Mouse (Mus musculus) heart, postnatal 36 days (tissue): ENCODE data around the gene Drg1. TPM values are rescaled to one million over a fixed set of nuclear protein-coding genes. Genes with fewer than 3 reads are reported as not detected.
"Not testable (repeated sequence)": the region's sequence is repeated elsewhere in the genome, so short reads cannot be mapped to it uniquely, and the experiment has no call there.

Experiments
- DNase-seq, 2 experiments: peaks; one replicate each; pipeline ENCODE4 v3.0.0; 2021 to 2022
- intact Hi-C: fragments of 180-260 bp; cut with DNase I; formaldehyde crosslinking; loops from one replicate; pipeline ENCODE4 v1.15.1; 2025
- total RNA-seq, 2 experiments: library from RNA; stranded (reverse); gene quantifications; 2 replicates each; pipeline ENCODE4 v1.2.3; 2021

The Drg1 gene
- total RNA-seq, 2 experiments from 2014 or later, result 61.8 to 63.3 TPM

- intact Hi-C loops, DNase-seq: not testable (repeated sequence)
These were observed 120.7 kb downstream of the Drg1 start for GRCm38 (mm10) chr11:3145359-3146165.

- DNase-seq, intact Hi-C loops: not testable (repeated sequence)
These were observed 122.2 kb downstream of the Drg1 start for GRCm38 (mm10) chr11:3143984-3144383.

- DNase-seq, result peak; percentile 75 to 81
- intact Hi-C loops, result not testable (repeated sequence)
These were observed 123.8 kb downstream of the Drg1 start for GRCm38 (mm10) chr11:3142413-3142812.

GRCm38 (mm10) chr11:3140967-3141535 lies 125.2 kb downstream of the Drg1 start:
- DNase-seq, intact Hi-C loops: not testable (repeated sequence)

DNA sequence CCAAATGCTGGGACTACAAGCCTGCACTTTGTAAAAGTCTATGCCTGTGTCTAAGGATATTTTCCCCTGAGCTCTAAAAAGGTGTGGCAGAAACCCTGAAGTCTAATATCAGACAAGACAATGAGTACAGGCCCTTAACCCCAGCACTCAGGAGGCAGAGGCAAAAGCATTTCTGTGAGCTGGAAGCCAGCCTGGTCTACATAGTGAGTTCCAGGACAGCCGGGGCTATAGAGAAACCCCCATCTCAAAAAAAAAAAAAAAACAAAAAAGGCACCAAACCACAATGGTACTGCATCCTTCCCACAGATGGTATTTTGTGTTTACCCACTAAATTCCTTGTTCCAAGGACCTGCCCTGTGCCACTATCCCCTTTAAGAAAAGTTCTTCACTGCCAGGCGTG lies 127.9 kb downstream of the Drg1 start:
- peak in 1 of 2 experiments; percentile 46 for DNase-seq
- intact Hi-C loops, result not testable (repeated sequence)

Other genes with a start within 250 kb of the Drg1 start
- 10 to 100 TPM; 17.6 to 17.8 TPM for gene Sfi1, start 73.0 kb downstream of the Drg1 start, total RNA-seq
- 10 to 100 TPM; 37.9 to 41.4 TPM for gene Eif4enif1, start 64.0 kb downstream of the Drg1 start, total RNA-seq
- gene Patz1, start 22.5 kb upstream of the Drg1 start, total RNA-seq, result 10 to 100 TPM; 24.9 to 31.0 TPM
- gene Pik3ip1, start 64.0 kb upstream of the Drg1 start, total RNA-seq, result 10 to 100 TPM; 49.4 to 66.2 TPM
- 10 to 100 TPM; 17.6 to 24.8 TPM for gene Limk2, start 142.8 kb upstream of the Drg1 start, total RNA-seq
- 10 to 100 TPM; 18.6 to 20.3 TPM for gene Rnf185, start 185.9 kb upstream of the Drg1 start, total RNA-seq
- gene Pla2g3, start 221.9 kb upstream of the Drg1 start, total RNA-seq, result not detected
- gene Inpp5j, start 238.4 kb upstream of the Drg1 start, total RNA-seq, result 10 to 100 TPM; 15.7 to 25.8 TPM
- 10 to 100 TPM; 37.6 to 43.8 TPM for gene Selenom, start 248.3 kb upstream of the Drg1 start, total RNA-seq